Mouse (Mus musculus): Measurements from ENCODE around the gene Gm12216. TPM values are rescaled to one million over a fixed set of nuclear protein-coding genes. Genes with fewer than 3 reads are reported as not detected.

Gm12216 gene
- polyA plus RNA-seq, 1 experiment: 6.9 TPM

DNA sequence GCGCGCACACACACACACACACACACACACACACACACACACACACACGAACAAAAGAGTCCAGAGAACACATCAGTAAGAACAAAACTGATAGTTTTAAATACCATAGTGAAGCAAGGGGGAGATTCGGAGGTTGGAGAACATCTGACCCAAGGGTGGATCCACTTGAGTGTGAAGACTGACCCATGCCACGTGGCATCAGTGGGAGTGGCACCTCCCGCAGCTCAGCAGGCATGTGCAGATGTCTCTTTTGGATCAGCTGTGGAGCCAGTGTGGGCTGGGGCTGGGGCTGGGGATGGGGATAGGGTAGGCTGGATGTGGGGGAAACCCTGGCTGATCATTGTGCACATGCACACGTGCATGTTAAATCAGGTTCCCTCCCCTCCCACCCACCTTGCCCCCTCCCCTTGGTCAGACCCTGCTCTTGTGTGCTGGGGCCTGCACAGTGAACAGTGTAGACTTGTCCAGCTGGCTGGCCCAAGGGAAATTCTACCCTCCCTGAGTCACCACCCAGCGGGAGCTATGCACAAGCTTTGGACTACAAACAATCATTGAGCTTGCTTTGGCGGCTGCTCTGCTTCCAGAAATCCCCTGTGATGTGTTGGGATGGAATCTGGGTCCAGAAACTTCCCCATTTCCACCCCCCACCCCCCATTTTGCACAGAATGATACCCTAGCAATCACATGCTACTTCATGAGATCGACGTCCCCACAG is 37.7 kb downstream of the Gm12216 start:
- Histone ChIP-seq H3K4me1 (ENCODE audit: control insufficient read depth, insufficient read depth, insufficient read length) (peaks cover 3% of the 10 kb centered on the region; the same call in 1 of the 2 replicates), H3K4me3 (ENCODE audit: extremely low read depth, insufficient read depth, insufficient read length) (no peak overlapping the region), H3K36me3 (ENCODE audit: control insufficient read depth, insufficient read depth, low read length) (no peaks in the 10 kb centered on the region), H3K27ac (ENCODE audit: insufficient read depth, low read length) (no peak overlapping the region), H3K27me3 (ENCODE audit: control insufficient read depth, insufficient read depth, low read length) (no peaks in the 10 kb centered on the region)
- WGBS: 88% methylated on average over 11 of the region's 11 CpGs
- no peak for DNase-seq (ENCODE audit: low read depth in 1 of 2, low spot score in 2 of 2)
- TF ChIP-seq CTCF (IDR thresholded peaks at IDR 0.05; ENCODE audit: extremely low read depth, insufficient read depth, insufficient read length, insufficient replicate concordance) (no peak), POLR2A (IDR thresholded peaks at IDR 0.05; ENCODE audit: low read depth, low read length) (no peak)

DNA sequence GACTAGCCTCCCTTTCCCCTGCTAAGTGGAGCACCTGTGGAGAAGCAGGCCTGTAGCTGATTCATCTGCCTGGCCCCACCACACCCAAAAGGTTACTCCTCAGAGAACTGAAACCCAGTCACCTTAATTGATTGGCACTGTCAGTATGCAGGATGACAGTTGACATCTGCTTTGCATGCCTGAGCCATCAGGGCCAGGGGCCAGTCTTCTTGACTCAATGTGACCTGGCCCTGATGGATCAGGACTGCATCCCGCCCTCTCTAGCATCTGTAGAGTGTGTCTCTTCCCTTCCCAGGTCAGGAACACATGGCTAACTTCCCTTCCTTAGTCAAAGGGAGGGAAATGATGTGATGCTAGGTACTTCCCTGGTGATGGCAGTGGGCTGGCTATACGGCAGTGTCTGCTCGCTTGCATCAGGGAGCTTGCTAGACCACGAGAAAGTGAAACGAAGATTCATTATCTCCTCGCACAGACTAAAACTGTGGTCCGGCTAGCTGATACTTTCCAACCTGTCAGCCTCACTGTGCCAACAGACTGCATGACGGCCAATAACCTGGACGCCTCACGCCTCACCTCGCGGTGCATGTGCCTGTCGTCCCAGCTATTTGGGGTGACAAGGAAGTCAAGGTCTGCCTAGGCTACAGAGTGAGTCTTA is 38.4 kb downstream of the Gm12216 start:
- Histone ChIP-seq H3K27ac (ENCODE audit: insufficient read depth, low read length) (no peak overlapping the region), H3K4me3 (ENCODE audit: extremely low read depth, insufficient read depth, insufficient read length) (no peak overlapping the region), H3K27me3 (ENCODE audit: control insufficient read depth, insufficient read depth, low read length) (no peaks in the 10 kb centered on the region), H3K36me3 (ENCODE audit: control insufficient read depth, insufficient read depth, low read length) (no peaks in the 10 kb centered on the region), H3K4me1 (ENCODE audit: control insufficient read depth, insufficient read depth, insufficient read length) (peaks cover 3% of the 10 kb centered on the region; the same call in 1 of the 2 replicates)
- no peak for TF ChIP-seq POLR2A (IDR thresholded peaks at IDR 0.05; ENCODE audit: low read depth, low read length)
- TF ChIP-seq CTCF (IDR thresholded peaks at IDR 0.05; ENCODE audit: extremely low read depth, insufficient read depth, insufficient read length, insufficient replicate concordance): no peak
- 76% methylated on average over 13 of the region's 13 CpGs for WGBS
- DNase-seq (ENCODE audit: low read depth in 1 of 2, low spot score in 2 of 2): no peak

GRCm38 (mm10) chr11:53819511-53819910 is 39.5 kb downstream of the Gm12216 start:
- 94% methylated on average over 6 of the region's 6 CpGs for WGBS
- no peak for TF ChIP-seq POLR2A (IDR thresholded peaks at IDR 0.05; ENCODE audit: low read depth, low read length)
- no peak for TF ChIP-seq CTCF (IDR thresholded peaks at IDR 0.05; ENCODE audit: extremely low read depth, insufficient read depth, insufficient read length, insufficient replicate concordance)

GRCm38 (mm10) chr11:53818794-53819193 is 40.3 kb downstream of the Gm12216 start:
- Histone ChIP-seq H3K36me3 (ENCODE audit: control insufficient read depth, insufficient read depth, low read length) (no peaks in the 10 kb centered on the region), H3K4me1 (ENCODE audit: control insufficient read depth, insufficient read depth, insufficient read length) (peaks cover 3% of the 10 kb centered on the region; the same call in 1 of the 2 replicates), H3K27ac (ENCODE audit: insufficient read depth, low read length) (no peak overlapping the region), H3K27me3 (ENCODE audit: control insufficient read depth, insufficient read depth, low read length) (no peaks in the 10 kb centered on the region), H3K4me3 (ENCODE audit: extremely low read depth, insufficient read depth, insufficient read length) (no peak overlapping the region)
- DNase-seq (ENCODE audit: low read depth in 1 of 2, low spot score in 2 of 2): no peak
- TF ChIP-seq CTCF (IDR thresholded peaks at IDR 0.05; ENCODE audit: extremely low read depth, insufficient read depth, insufficient read length, insufficient replicate concordance): no peak
- TF ChIP-seq POLR2A (IDR thresholded peaks at IDR 0.05; ENCODE audit: low read depth, low read length): no peak
- 70% methylated on average over 6 of the region's 6 CpGs for WGBS

More at GRCm38 (mm10) chr11:53819511-53819910, 39.5 kb downstream of the Gm12216 start:
- Histone ChIP-seq H3K27me3 (ENCODE audit: control insufficient read depth, insufficient read depth, low read length) (no peaks in the 10 kb centered on the region), H3K27ac (ENCODE audit: insufficient read depth, low read length) (no peak overlapping the region), H3K4me3 (ENCODE audit: extremely low read depth, insufficient read depth, insufficient read length) (no peak overlapping the region), H3K4me1 (ENCODE audit: control insufficient read depth, insufficient read depth, insufficient read length) (peaks cover 3% of the 10 kb centered on the region; the same call in 1 of the 2 replicates), H3K36me3 (ENCODE audit: control insufficient read depth, insufficient read depth, low read length) (no peaks in the 10 kb centered on the region)
- no peak for DNase-seq (ENCODE audit: low read depth in 1 of 2, low spot score in 2 of 2)

DNA sequence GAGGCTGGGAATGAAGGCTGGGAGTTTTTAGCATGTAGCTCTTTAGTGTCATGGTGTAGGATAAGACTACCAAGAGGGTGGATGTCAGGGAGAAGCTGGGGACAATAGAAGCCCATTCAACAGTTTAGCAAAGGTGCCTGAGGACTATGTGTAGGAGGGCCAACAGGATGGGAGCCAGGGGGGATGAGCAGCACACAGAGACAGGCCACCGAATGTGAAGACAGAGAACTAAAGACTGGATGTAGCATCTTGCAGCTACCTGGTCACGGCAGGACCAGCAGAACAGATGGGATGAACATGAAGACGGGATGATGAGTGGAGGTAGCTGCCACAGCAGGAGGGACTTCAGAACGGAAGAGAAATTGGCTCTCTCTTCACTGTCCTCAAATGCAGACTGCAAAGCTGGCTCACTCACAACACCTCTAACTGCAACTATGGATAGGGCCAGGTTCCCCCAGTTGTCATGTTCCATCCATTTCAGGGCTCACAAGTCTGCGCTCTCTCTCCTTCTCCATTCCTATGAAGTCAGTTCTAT is 42.1 kb downstream of the Gm12216 start:
- Histone ChIP-seq H3K4me3 (ENCODE audit: extremely low read depth, insufficient read depth, insufficient read length) (no peak overlapping the region), H3K27me3 (ENCODE audit: control insufficient read depth, insufficient read depth, low read length) (no peaks in the 10 kb centered on the region), H3K27ac (ENCODE audit: insufficient read depth, low read length) (no peak overlapping the region), H3K36me3 (ENCODE audit: control insufficient read depth, insufficient read depth, low read length) (no peaks in the 10 kb centered on the region), H3K4me1 (ENCODE audit: control insufficient read depth, insufficient read depth, insufficient read length) (no peaks in the 10 kb centered on the region; the same call in 1 of the 2 replicates)
- DNase-seq (ENCODE audit: low read depth in 1 of 2, low spot score in 2 of 2): no peak
- TF ChIP-seq POLR2A (IDR thresholded peaks at IDR 0.05; ENCODE audit: low read depth, low read length): no peak
- 94% methylated on average over 5 of the region's 5 CpGs for WGBS

DNA sequence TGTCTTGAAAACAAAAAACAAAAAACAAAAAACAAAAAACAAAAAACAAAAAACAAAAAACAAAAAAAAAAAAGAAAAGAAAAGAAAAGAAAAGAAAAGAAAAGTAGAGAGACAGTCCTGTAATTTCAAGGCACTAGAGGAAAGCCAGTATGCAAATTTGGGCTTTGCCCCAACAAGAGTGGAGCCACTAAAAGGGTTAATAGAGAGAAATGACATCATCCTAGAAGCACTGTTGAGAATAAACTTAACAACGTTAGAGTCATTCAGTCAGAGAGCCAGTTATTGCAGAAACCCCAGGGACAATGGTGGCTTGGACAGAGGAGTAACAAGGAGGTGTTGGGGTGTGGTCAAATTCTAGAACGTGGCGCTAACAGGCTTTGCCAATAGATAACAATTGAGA is 44.2 kb downstream of the Gm12216 start:
- Histone ChIP-seq H3K27ac (ENCODE audit: insufficient read depth, low read length) (no peak overlapping the region), H3K4me1 (ENCODE audit: control insufficient read depth, insufficient read depth, insufficient read length) (peaks cover 11% of the 10 kb centered on the region), H3K36me3 (ENCODE audit: control insufficient read depth, insufficient read depth, low read length) (no peaks in the 10 kb centered on the region), H3K4me3 (ENCODE audit: extremely low read depth, insufficient read depth, insufficient read length) (no peak overlapping the region), H3K27me3 (ENCODE audit: control insufficient read depth, insufficient read depth, low read length) (no peaks in the 10 kb centered on the region)
- no peak for DNase-seq (ENCODE audit: low read depth in 1 of 2, low spot score in 2 of 2)
- no peak for TF ChIP-seq CTCF (IDR thresholded peaks at IDR 0.05; ENCODE audit: extremely low read depth, insufficient read depth, insufficient read length, insufficient replicate concordance)
- 60% methylated on average over 3 of the region's 3 CpGs for WGBS

All from spleen, adult 2 months (tissue).